Mouse (Mus musculus) large intestine, adult 2 months (tissue): ENCODE measurements around the gene Slc25a36. TPM values are rescaled to one million over a fixed set of nuclear protein-coding genes. Genes with fewer than 3 reads are reported as not detected.

Experiments
- DNase-seq: peaks from one replicate; pipeline ENCODE4 v3.0.0-alpha.2; 2012; ENCODE audit warnings: low read depth, low spot score
- WGBS: fragments of 180-500 bp; shearing (Covaris S2); methylation state at CpG from one replicate; pipeline ENCODE4 v1.1.7; 2018; 5-methylcytosine and 5-hydroxymethylcytosine counted together
- polyA plus RNA-seq: library from polyadenylated mRNA; depleted of rRNA; stranded (reverse); fragments of >200 nt; gene quantifications from 2 replicates; pipeline ENCODE4 v1.2.3, GENCODE M21; 2012; rRNA removed

The Slc25a36 gene
- 10.3 and 22.0 TPM in 2 replicates for polyA plus RNA-seq

GRCm38 (mm10) chr9:97110571-97111390, at the start of gene Slc25a36:
TSS of gene Slc25a36 (minus strand) at chr9:97111157.
- under 1% methylated on average over 91 of the region's 91 CpGs for WGBS
- DNase-seq: no peak

GRCm38 (mm10) chr9:97158412-97158811, 47.5 kb upstream of the Slc25a36 start:
- 73% methylated on average over 3 of the region's 3 CpGs for WGBS
- DNase-seq: no peak

GRCm38 (mm10) chr9:97155981-97156380, 45.0 kb upstream of the Slc25a36 start:
- DNase-seq: peak; percentile 46
- 17% methylated on average over 3 of the region's 3 CpGs for WGBS

- no peak for DNase-seq
- WGBS: 54% methylated on average over 4 of the region's 4 CpGs
Observed at GRCm38 (mm10) chr9:97154956-97155355, 44.0 kb upstream of the Slc25a36 start.

GRCm38 (mm10) chr9:97153006-97153405, 42.0 kb upstream of the Slc25a36 start:
- 69% methylated on average over 3 of the region's 3 CpGs for WGBS
- no peak for DNase-seq

- no peak for DNase-seq
- WGBS: 19% methylated on average over 2 of the region's 2 CpGs
Observed at GRCm38 (mm10) chr9:97147270-97147669, 36.3 kb upstream of the Slc25a36 start.

GRCm38 (mm10) chr9:97145351-97145750, 34.4 kb upstream of the Slc25a36 start:
- WGBS: 79% methylated on average over 6 of the region's 6 CpGs

GRCm38 (mm10) chr9:97143416-97143815, 32.5 kb upstream of the Slc25a36 start:
- no peak for DNase-seq
- 73% methylated on average over 5 of the region's 5 CpGs for WGBS

More at GRCm38 (mm10) chr9:97145351-97145750, 34.4 kb upstream of the Slc25a36 start:
- DNase-seq: no peak

- DNase-seq: no peak
- WGBS: 87% methylated on average over 1 of the region's 1 CpGs
Observed at GRCm38 (mm10) chr9:97142558-97142957, 31.6 kb upstream of the Slc25a36 start.

GRCm38 (mm10) chr9:97141723-97142122, 30.8 kb upstream of the Slc25a36 start:
- WGBS: 73% methylated on average over 2 of the region's 2 CpGs
- DNase-seq: no peak

- 38% methylated on average over 10 of the region's 10 CpGs for WGBS
- no peak for DNase-seq
Observed at GRCm38 (mm10) chr9:97140145-97140932, 29.4 kb upstream of the Slc25a36 start.

- 90% methylated on average over 4 of the region's 4 CpGs for WGBS
- DNase-seq: no peak
Observed at GRCm38 (mm10) chr9:97137678-97138077, 26.7 kb upstream of the Slc25a36 start.

- WGBS: 64% methylated on average over 4 of the region's 4 CpGs
- DNase-seq: no peak
Observed at GRCm38 (mm10) chr9:97137116-97137515, 26.2 kb upstream of the Slc25a36 start.

GRCm38 (mm10) chr9:97135866-97136265, 24.9 kb upstream of the Slc25a36 start:
- WGBS: 84% methylated on average over 4 of the region's 4 CpGs
- no peak for DNase-seq

- WGBS: 41% methylated on average over 8 of the region's 8 CpGs
- no peak for DNase-seq
Observed at GRCm38 (mm10) chr9:97133178-97133577, 22.2 kb upstream of the Slc25a36 start.

- no peak for DNase-seq
Observed at GRCm38 (mm10) chr9:97130001-97130400, 19.0 kb upstream of the Slc25a36 start.

GRCm38 (mm10) chr9:97123934-97124692, 13.2 kb upstream of the Slc25a36 start:
- no peak for DNase-seq
- WGBS: 23% methylated on average over 23 of the region's 23 CpGs

More at GRCm38 (mm10) chr9:97130001-97130400, 19.0 kb upstream of the Slc25a36 start:
- WGBS: 80% methylated on average over 5 of the region's 5 CpGs

GRCm38 (mm10) chr9:97121432-97121831, 10.5 kb upstream of the Slc25a36 start:
- DNase-seq: no peak
- WGBS: 53% methylated on average over 2 of the region's 2 CpGs

GRCm38 (mm10) chr9:97114271-97114670, 3.3 kb upstream of the Slc25a36 start:
- 91% methylated on average over 10 of the region's 10 CpGs for whole genome bisulfite sequencing
- no peak for DNase-seq

GRCm38 (mm10) chr9:97113555-97113929, 2.6 kb upstream of the Slc25a36 start:
- 50% methylated on average over 5 of the region's 5 CpGs for WGBS
- DNase-seq: no peak
